Mouse (Mus musculus): ENCODE results near the gene Nudcd3.

GRCm38 (mm10) chr11:6130578-6130977, 69.6 kb downstream of the Nudcd3 start:
- no peak for TF ChIP-seq POLR2A (IDR thresholded peaks at IDR 0.05; ENCODE audit: low read depth, low read length)
- no peak for TF ChIP-seq CTCF (IDR thresholded peaks at IDR 0.05; ENCODE audit: extremely low read depth, insufficient read depth, insufficient read length, insufficient replicate concordance)
